Mouse (Mus musculus) thymus, postnatal 14 days (tissue): Measurements from ENCODE around the gene 1700025G04Rik.
A peak's percentile ranks its signal among the peaks of the same experiment; 100 is the strongest.

Source experiments
- DNase-seq: peaks from one replicate; pipeline ENCODE4 v3.0.0; 2021

Gene 1700025G04Rik

DNA sequence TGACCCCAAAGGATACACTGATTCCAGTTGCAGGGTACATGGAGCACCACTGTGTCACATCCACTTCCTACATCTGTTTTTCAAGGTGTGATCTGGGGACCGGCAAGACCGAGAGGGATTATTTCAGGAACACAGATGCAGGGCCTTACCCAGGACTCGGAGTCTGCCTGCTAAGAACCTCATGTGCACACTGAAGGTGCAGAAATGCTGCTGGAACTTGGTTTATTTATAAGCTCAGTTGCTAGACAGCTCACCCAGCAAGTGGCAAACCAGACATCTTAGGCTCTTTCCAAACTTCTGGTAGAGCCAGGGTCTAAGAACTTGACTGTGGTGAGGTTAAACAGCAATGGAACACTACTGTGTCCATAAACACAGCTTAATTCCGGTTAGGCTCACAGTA is 61.2 kb downstream of the 1700025G04Rik start:
- DNase-seq, result no peak

DNA sequence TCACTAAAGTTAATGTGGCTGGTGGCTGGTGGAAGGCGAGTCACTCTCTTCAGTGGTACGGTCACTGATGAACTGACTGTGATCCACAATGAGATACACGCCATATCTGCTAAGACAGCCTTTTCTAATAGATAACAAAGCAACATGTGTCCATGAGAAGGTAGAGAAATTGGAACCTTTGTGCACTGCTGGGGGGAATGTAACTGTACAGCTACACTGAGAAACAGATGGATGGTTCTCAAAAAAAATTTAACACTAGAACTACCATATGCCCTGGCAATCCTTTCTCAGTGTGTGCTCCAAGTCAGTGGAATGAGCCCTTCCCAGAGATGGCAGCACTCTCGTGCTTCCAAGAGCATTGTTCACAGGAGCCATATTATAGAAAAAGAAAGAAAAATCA is 63.2 kb downstream of the 1700025G04Rik start:
- no peak for DNase-seq

DNA sequence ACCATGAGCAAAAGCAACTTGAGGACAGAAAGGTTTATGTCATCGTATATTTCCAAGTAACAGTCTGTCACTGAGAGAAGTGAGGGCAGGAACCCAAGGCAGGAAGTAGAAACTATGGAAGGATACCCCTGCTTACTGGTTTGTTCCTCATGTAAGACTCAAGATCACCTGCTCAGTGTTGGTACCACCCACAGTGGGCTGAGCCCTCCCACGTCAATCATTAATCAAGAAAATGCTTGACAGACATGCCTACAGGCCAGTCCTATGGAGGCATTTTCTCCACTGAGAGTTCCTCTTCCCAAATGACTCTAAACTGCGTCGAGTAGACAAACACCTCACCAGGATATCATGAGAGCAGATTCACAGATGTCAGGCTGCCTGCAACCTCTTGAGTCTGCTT is 64.6 kb downstream of the 1700025G04Rik start:
- DNase-seq, result no peak

DNA sequence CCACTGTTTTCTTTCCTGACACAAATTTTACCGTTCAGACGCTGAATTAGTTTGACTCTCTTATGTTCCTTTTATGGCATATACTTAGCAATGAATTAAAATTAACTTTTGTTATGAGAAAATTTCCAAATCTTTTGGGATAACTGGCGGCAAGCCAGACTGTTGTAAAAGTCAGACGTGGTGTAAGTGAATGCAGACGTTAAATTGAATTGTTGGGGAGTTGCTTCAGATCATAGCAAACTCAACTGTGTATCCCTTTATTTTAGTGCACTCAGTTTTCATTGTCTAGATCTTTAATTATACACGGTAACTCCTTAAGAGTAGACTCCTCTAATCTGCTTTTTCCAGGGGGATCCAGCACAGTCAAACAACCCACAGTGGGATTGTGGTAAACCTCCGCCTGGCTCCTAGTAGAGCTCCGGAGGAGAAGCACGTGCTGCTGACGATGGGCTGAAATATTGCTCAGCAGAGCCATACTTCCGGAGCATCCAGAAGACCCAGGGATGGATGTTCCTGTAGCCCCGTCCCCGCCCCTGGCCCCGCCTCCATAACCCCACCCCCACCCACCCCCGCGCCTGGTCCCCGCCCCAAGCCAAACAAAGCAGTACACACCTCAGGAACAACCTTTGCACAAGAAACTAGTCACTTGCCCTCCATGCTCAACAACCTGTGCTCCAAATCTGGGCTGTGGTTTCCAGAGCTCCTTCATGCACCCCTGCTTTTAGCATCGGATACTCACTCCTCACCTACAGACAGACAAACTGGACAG is 65.7 kb downstream of the 1700025G04Rik start:
- no peak for DNase-seq

DNA sequence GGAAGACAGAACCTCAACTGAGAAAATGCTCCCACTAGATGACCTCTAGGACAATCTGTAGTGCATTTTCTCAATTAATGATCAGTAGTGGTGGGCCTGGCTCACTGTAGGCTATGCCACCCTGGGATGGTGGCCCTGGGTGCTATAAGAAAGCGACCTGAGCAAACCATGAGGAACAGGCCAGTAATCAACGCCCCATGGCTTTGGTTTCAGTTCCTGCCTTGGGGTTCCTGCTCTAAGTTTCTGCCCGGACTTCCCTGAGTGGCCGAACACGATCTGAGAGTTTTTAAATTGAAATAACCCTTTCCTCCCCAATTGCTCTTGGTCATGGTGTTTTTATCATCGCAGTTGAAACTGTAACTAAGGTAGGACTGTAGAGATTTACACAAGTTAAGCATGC is 69.1 kb downstream of the 1700025G04Rik start:
- no peak for DNase-seq

DNA sequence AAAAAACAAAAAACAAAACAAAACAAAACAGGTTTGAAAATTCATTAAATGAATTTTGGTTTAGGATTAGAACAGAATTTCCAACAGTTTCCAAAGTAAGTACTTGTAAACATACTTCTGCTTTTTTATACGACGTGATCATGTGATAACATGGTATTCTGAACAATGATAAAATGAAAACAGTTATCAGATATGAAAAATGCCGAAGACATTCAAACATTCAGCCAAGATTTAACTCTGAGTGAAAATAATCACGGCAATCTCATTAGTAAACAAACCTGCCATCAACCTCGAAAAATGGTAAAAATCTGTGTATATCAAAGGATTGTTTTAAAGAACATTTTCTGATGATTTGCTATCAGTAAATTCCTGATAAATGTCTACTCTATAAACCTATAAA is 69.9 kb downstream of the 1700025G04Rik start:
- DNase-seq, result no peak

DNA sequence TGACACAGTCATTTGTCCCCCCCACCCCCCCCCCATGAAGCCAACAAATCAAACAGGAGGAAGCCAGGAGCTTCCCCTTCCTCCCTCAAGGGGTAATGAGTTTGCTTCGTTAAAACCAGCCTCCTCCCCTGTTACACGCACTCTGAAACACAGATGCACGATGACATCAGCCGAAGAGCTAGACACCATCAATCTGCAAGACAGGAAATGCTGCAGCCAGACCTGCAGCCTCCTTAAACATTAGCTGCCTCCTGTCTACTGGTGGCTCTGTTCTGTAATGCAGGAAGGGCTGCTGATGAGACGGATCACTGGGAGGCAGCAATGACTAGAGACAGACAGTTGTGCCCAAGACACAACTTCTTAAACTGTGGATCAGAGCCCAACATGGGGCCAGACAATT is 70.7 kb downstream of the 1700025G04Rik start:
- DNase-seq, result peak; percentile 51

DNA sequence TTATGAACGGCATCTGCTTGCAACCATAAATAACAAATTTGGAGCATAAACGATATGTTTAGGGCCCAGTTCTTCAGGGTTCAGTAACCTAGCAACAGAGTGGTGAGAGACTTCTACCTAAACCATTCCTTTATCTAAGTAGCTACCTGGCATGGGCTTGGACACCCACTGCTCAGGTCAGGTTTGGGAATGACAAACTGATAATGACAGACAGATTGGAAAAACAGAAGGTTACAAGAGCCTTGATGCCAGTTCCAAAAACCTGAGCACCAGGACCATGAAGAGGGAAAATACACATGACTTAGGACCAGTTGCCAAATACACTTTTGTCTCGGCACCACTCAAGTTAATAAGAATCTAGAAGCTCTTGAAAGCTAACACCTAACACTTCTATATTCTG is 71.6 kb downstream of the 1700025G04Rik start:
- no peak for DNase-seq

DNA sequence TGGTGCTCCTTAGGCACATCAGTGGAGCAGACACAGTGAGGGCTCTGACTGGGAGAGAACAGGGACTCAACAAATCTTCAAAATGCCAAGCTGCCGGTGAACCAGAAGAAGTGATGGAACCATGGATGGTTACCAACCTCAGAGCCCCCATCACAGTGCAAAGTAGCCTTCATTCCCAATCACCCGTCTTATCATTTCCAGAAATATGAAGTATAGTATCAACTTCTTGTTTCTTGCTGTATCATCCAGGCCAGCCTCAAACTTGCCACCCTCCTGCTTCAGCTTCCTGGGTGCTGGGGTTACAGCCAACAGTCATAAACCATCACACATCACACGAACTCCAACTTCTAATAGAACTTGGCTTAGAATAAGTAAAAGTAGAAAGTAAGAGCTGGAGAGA is 73.3 kb downstream of the 1700025G04Rik start:
- DNase-seq, result no peak

DNA sequence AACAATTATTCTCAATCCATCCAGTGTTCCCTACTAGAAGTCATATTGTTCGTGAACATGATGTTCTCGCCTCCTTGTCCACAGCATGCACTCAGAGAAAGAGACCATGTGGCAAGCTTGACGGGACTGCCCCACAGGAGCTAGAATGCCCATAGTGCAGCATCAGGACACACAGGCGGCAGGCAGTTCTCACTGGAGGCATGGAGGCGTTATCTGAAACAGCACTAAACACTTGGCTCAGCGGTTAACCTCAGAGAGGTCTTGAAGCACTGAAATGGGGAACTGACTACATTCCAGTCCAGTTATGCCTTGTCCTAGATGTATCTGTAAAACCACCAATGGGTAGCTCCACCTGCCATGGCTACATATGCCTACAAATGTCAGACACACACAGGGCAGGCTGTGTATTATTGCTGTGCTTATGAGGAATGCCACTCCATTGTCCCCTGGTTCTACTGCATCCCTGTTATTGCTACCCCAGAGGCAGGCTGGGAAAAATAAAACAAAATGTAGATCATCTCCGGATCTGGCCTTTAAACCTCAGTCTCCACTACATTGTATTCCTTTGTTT is 74.3 kb downstream of the 1700025G04Rik start:
- DNase-seq, result no peak

DNA sequence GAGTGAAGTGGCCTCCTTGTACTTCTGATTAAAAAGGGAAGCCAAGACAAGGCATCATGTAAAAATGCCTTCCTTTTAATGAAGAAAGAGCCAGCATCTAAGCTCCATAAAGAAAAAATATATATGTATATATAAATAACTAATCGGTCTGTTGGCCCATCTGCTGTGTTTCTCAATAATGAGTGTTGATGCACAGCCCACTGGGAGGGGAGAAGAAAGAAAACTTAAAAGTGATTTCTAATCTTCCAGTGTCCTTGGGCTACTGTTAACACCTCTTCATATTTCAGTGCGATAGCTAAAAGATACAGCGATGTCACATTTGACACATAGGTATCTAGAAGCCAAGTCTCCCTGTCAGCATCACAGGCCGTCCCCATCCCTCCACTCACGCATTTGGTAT is 78.2 kb downstream of the 1700025G04Rik start:
- no peak for DNase-seq

DNA sequence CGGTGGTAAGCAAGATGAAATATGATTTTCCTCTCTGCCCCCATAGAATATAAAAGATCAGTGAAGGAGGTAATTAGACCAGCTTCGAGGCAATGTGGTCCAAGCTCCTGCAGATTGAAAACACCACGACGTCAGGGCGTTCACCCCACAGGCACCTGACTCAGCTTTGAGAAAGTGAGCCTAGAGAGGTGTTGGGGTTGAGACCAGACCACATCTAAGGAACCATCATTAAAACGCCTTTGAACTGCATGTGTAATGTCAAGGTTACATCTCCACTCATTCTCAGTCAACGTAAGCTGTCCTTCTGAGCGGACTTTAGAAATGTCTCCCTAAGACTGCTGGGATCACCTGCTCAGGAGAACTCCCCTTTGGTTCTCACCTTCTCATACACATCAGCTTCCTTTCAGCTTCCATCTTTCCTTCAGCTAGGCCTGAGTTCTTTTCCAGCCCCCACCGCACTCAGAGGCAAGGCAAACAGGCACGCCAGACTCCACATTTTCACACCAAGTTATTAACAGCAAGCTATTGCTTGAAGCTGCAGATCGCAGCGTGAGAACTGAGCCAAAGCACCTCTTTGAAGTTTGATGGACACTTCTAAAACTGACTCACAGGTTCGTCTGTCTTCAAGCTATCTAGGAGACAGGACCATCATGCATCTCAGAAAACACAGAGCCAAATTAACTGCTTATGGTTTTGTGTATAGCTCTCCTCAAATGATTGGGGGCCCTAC is 79.5 kb downstream of the 1700025G04Rik start:
- no peak for DNase-seq

DNA sequence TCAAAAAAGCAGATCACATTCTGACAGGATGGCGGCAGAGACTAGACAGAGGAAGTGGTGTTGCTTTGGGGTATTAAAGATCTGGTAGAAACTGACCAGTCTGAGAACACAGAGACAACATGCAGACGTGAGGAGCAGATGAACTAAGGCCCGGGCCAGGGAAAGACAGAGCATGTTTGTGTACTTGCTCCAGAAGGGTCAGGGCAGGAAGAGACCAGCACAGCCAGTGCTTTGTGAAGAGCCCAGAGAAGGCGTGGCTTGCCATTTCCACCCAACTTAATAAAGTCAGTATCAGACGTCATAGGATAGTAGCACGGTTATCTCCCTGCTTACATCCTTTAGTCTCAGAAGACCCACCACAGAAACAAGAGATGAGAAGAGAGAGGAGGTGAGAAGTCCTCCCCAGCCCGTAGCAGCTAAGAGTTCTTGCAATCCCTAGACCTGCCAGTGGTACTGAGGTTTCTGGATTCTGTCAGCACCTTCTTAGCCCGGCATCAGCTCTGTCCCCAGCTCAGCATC is 81.4 kb downstream of the 1700025G04Rik start:
- DNase-seq, result no peak

DNA sequence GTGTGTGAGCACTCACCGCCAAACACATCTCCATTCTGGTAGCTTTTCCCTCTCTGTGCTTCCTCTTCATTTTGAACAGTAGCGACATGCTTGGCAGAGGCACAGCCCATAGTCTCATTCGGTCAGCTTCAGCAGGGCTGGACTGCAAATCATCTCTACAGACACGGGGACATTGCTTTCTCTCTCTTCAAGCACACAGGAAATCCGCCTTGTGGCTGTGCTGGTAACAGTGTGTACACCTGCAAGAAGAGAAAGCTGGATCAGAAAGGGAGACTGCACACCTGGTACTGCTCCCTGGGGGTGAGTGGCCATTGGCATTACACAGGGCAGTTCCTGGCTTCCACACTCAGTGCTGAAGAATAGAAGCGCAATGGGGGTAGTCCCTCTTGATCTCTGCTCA is 83.4 kb downstream of the 1700025G04Rik start:
- DNase-seq, result peak; percentile 55

DNA sequence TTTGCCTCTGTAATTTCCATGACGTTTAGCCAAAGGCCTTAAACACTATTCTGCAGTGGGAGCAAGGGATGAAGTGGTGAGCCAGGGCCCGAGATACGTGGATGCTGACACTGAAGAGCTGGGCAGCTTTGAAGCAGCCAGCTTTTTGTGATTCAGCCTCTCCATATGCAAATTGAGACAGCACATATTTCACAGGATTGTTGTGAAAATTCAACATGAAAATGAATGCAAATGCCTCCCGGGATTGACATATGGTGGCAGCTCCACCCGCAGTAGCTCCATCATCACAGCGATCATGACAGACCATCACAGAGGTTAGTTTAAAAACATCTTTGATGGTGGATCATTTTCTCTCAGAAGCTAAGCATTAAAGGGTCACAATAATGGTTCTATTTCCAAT is 85.4 kb downstream of the 1700025G04Rik start:
- no peak for DNase-seq

DNA sequence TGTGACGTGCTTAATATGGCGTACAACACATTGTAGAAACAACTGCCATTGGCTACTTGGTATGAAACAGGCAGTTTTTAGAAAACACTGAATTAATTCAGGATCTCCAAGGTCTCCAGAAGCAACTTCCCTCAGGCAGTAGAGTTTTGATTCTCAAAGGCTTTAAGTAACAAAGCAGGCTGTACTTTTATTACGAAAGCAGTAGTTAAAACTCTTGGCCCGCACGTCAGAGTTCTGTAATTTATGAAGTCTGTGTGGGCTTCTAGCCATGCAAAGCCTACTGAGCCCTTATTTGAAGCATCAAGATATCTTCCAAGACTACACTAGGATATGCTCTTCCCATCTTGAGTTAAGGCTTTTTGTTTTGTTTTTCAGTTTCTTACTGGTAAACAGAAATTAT is 89.5 kb downstream of the 1700025G04Rik start:
- DNase-seq, result no peak

DNA sequence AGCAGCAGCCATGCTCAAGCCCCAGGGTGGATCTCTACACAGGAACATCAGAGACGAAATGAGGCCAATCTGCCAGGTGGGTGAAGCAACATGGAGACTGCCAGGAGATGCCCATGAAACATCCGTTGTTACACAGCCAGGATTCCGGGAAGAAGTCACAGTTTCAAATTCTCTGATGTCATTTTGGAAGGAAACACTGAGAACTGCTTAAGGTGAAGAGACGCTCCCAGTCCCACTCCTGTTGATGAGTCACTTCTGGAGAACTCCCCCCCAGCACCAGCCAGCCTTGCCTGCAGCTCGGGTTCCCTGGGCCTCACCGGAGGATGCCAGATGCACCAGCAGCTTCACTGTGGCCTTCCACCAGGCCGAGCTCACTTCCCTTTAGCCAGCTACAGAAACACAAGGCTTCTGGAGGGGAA is 90.5 kb downstream of the 1700025G04Rik start:
- no peak for DNase-seq

DNA sequence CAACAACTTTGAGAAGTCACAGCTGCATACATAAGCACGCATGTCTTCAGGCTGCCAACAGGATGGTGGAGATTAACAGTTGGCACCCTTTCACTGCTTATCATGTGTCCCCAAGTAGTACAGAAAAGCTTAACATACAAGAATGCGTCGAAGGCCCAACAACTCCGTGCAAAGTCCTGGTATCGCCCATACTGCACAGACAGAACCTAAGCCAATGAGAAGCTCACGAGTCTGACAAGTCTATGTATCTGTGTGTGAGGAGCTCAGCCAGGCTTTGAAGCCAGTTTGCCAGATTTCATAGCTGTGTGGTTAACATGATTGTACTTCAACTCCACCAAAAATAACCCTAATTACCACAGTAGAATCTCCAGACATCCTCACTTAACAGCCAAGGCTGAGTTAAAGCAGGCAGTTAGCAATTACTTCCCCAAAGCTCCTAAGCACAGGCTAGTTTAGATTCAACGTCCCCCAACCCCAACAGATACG is 91.2 kb downstream of the 1700025G04Rik start:
- no peak for DNase-seq

DNA sequence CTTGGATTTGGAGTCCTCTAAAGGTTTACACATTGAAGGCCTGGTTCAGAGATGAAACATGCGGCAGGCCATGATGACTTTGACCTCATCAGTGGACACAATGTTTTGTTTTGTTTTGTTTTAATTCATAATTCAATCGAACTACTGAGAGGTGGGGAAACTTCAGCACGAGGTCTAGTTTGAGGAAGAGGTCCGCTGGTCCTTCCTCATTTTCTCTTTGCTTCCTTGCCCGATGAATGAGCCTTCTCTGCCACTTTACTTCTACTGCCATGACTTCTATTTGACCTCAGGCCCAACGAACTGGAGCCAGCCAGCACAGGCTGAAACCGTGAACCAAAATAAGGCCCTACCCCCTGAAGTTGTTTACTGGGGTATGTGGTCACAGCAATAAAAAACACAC is 92.3 kb downstream of the 1700025G04Rik start:
- DNase-seq, result no peak

DNA sequence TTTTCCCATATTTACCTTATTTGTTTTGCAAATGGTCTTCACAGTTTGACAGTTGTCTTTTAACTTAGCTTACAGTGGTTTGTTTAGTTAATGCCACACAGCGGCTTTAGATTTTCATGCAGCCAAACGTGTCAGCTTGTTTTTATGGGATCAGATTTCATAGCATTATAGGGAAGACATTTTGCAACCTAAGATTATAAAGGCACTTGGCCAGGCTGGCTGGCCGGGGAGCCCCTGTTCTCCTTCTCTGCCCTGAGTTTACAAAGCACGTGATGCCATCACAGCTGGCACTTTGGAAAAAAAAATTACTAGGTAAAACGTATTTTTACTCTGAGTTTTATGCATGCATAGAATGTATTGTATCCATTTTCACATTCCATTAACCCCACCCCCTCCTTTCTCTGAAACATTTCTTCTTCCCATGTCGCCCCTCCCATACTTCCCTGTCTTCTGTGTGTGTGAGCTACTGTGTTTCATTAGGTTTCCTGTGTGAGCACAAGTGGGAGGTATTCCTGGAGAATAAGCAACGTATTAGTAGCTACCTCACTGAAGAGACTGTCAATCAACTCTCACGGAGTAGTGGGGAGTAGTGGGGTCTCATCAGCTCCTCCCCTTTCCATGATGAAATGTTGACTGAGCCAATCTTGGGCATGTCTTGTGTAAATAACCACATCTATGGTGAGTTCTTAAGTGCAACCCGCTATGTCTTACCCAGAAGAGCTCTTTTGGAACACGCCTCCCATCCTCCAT is 93.8 kb downstream of the 1700025G04Rik start:
- no peak for DNase-seq

DNA sequence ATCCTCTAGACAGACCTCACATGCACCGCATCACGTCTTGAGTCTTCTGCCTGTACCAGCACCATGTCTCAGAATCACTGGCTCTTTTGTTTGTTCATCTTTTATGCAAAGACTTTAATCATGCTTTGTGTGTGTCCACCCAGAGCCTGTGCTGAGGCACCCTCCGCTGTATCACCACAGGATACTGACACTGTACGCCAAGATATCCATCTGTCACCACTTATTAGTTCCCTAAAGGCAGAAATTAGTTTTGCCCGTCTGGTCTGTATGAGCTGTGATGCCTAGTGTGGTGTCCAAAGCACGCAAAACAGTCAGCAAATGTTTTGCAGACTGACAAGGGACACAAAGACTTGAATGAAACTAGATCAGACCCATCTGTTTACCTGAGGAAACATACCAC is 95.7 kb downstream of the 1700025G04Rik start:
- no peak for DNase-seq

DNA sequence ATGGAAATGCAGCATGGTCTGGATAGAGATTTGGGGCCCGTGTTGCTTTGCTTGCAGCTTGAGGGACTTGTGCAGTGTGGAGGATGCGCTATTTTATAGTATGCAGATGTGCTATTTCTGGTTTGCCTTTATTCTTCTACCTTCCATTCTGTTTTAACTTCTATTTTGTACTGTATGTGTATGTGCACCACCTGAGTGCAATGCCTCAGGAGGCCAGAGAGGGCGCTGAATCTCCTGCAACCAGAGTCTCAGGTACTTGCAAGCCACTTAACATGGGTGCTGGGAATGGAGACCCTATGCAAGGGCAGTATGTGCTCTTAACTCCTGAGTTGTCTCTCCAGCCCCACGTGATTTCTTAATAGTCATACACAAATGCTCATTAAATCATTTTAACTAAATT is 98.4 kb downstream of the 1700025G04Rik start:
- DNase-seq, result no peak

DNA sequence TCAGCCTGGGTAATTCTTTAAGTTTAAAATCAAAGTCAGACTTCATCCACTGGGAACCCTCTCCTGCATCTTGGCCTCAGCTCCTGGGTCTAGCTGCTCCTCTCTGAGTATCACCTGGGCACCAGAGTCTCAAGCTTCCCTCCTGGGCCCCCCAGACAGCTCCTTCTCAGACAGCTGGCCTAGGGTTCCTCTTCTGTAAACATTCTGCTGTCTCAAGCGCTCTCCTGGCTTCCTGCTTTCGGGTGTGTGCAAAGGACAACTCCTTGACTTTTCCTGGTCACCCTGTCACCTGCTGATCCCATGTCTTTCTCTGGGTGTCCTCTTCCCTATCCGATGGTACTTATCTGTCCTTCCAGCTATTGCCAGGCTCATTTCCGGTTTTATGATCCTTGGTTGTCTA is 99.3 kb downstream of the 1700025G04Rik start:
- no peak for DNase-seq
